Mouse (Mus musculus) liver, embryonic 14.5 days (tissue): ENCODE data around the gene Gsta3.

Experiments used
- CTCF ChIP-seq: IDR thresholded peaks from 2 replicates; pipeline ENCODE4 v1.5.1; 2016; ENCODE audit warnings: antibody characterized with exemption, low read depth, control low read depth
- EP300 ChIP-seq: IDR thresholded peaks from 2 replicates; pipeline ENCODE4 v1.6.1; 2016; ENCODE audit warnings: antibody characterized with exemption, low read depth

GRCm38 (mm10) chr1:21239911-21240898 is at the start of gene Gsta3:
- TF ChIP-seq CTCF (no peak), EP300 (no peak)
